7 mouse cellular contexts compared by ENCODE assay signal in genomic region chr11:58008013-58008412, GRCm38 (mm10). TPM values are rescaled to one million over a fixed set of nuclear protein-coding genes. Genes with fewer than 3 reads are reported as not detected.
DNase-seq lines count a peak whose midpoint lies in the region; ATAC-seq lines count a peak whose summit lies in the region.

No protein-coding gene starts in this region.

- 10% methylated on average over 5 of the region's 5 CpGs for WGBS in neural tube, embryonic 11.5 days
- 19% methylated on average over 5 of the region's 5 CpGs for WGBS in forebrain, embryonic 12.5 days
- 4% methylated on average over 5 of the region's 5 CpGs for WGBS in limb, embryonic 13.5 days
- 6% methylated on average over 5 of the region's 5 CpGs for WGBS in stomach, embryonic 15.5 days

- H3K4me2 ChIP-seq in neural tube, embryonic 11.5 days (ENCODE audit: low read depth), result peak overlapping the region; percentile 81
- H3K4me2 ChIP-seq in forebrain, embryonic 12.5 days, result peak overlapping the region; percentile 79
- peak overlapping the region; percentile 88 for H3K4me2 ChIP-seq in limb, embryonic 13.5 days (replicated peaks)
- peak overlapping the region; percentile 93 for H3K4me2 ChIP-seq in stomach, embryonic 15.5 days

- DNase-seq in neural tube, embryonic 11.5 days (ENCODE audit: low spot score), result no peak
- DNase-seq in neural tube, embryonic 10.5 days (ENCODE audit: extremely low spot score, low spot score), result no peak
- no peak for DNase-seq in Muller cell, postnatal 12 days (ENCODE audit: inconsistent ontology term)
- DNase-seq in layer of hippocampus, postnatal 36 days, result no peak

- H3K36me3 ChIP-seq in neural tube, embryonic 11.5 days (ENCODE audit: control insufficient read depth, insufficient read depth, low read length), result no peaks in the 10 kb centered on the region
- no peaks in the 10 kb centered on the region for H3K36me3 ChIP-seq in forebrain, embryonic 12.5 days (replicated peaks)
- no peaks in the 10 kb centered on the region for H3K36me3 ChIP-seq in limb, embryonic 13.5 days
- no peaks in the 10 kb centered on the region for H3K36me3 ChIP-seq in stomach, embryonic 15.5 days

- ATAC-seq in neural tube, embryonic 11.5 days (ENCODE audit: insufficient read depth, low FRiP score, low TSS enrichment), result no peak
- no peak for ATAC-seq in forebrain, embryonic 12.5 days (ENCODE audit: low FRiP score)
- ATAC-seq in limb, embryonic 13.5 days (ENCODE audit: low FRiP score, low read depth), result no peak
- no peak for ATAC-seq in stomach, embryonic 15.5 days (ENCODE audit: insufficient read depth, low FRiP score, low read depth)

- H3K9me3 ChIP-seq in neural tube, embryonic 11.5 days (ENCODE audit: control insufficient read depth, low read length), result no peaks in the 10 kb centered on the region
- H3K9me3 ChIP-seq in forebrain, embryonic 12.5 days, result no peaks in the 10 kb centered on the region
- no peaks in the 10 kb centered on the region for H3K9me3 ChIP-seq in limb, embryonic 13.5 days
- H3K9me3 ChIP-seq in stomach, embryonic 15.5 days, result no peaks in the 10 kb centered on the region

- H3K27me3 ChIP-seq in neural tube, embryonic 11.5 days (ENCODE audit: control insufficient read depth, insufficient read depth, low read length), result no peaks in the 10 kb centered on the region
- H3K27me3 ChIP-seq in forebrain, embryonic 12.5 days, result no peaks in the 10 kb centered on the region
- H3K27me3 ChIP-seq in limb, embryonic 13.5 days, result no peaks in the 10 kb centered on the region
- no peaks in the 10 kb centered on the region for H3K27me3 ChIP-seq in stomach, embryonic 15.5 days (replicated peaks)

- peaks cover 13% of the 10 kb centered on the region; the same call in 1 of the 2 replicates for H3K4me1 ChIP-seq in neural tube, embryonic 11.5 days (ENCODE audit: control insufficient read depth, insufficient read depth, low read length)
- H3K4me1 ChIP-seq in forebrain, embryonic 12.5 days, result peaks cover 25% of the 10 kb centered on the region
- peaks cover 37% of the 10 kb centered on the region for H3K4me1 ChIP-seq in limb, embryonic 13.5 days
- H3K4me1 ChIP-seq in stomach, embryonic 15.5 days, result peaks cover 17% of the 10 kb centered on the region

- H3K4me3 ChIP-seq in neural tube, embryonic 11.5 days (ENCODE audit: low read depth, low read length), result peak overlapping the region; percentile 95
- peak overlapping the region; percentile 95 for H3K4me3 ChIP-seq in forebrain, embryonic 12.5 days (replicated peaks)
- peak overlapping the region; percentile 99 for H3K4me3 ChIP-seq in limb, embryonic 13.5 days
- H3K4me3 ChIP-seq in stomach, embryonic 15.5 days (replicated peaks), result peak overlapping the region; percentile 89

- no peak overlapping the region for H3K27ac ChIP-seq in neural tube, embryonic 11.5 days (ENCODE audit: low read depth, low read length)
- H3K27ac ChIP-seq in forebrain, embryonic 12.5 days, result peak overlapping the region; percentile 54; the same call in 1 of the 2 replicates
- peak overlapping the region; percentile 33; the same call in 1 of the 2 replicates for H3K27ac ChIP-seq in limb, embryonic 13.5 days
- peak overlapping the region; percentile 82 for H3K27ac ChIP-seq in stomach, embryonic 15.5 days

- H3K9ac ChIP-seq in neural tube, embryonic 11.5 days (ENCODE audit: low read length), result peak overlapping the region; percentile 93
- H3K9ac ChIP-seq in forebrain, embryonic 12.5 days, result peak overlapping the region; percentile 53
- peak overlapping the region; percentile 69 for H3K9ac ChIP-seq in limb, embryonic 13.5 days
- peak overlapping the region; percentile 45; the same call in 1 of the 2 replicates for H3K9ac ChIP-seq in stomach, embryonic 15.5 days

RNA-seq across cellular contexts. Expression of gene Larp1, which starts 0.9 kb away (rescaled TPM):
- 19.8 and 22.7 TPM in 2 replicates for polyA plus RNA-seq in neural tube, embryonic 11.5 days (2014; fragmentation: Nextera tagmentation; extraction: Ambion mirVana)
- 16.0 and 17.9 TPM in 2 replicates for polyA plus RNA-seq in forebrain, embryonic 12.5 days (2016; fragmentation: Nextera tagmentation; extraction: Ambion mirVana)
- 17.7 and 18.2 TPM in 2 replicates for polyA plus RNA-seq in limb, embryonic 13.5 days (2015; fragmentation: Nextera tagmentation; extraction: Ambion mirVana)
- polyA plus RNA-seq in stomach, embryonic 15.5 days (2015; fragmentation: Nextera tagmentation; extraction: Ambion mirVana), result 25.6 and 27.4 TPM in 2 replicates
- total RNA-seq in layer of hippocampus, postnatal 36 days (2021), result 10 to 100 TPM; 86.2 to 93.8 TPM
